Mouse (Mus musculus) 416B (cell line): ENCODE results near the gene Stxbp6.
"Not testable (repeated sequence)": the region's sequence is repeated elsewhere in the genome, so short reads cannot be mapped to it uniquely, and the experiment has no call there.

Experiments used
- DNase-seq: peaks from one replicate; pipeline ENCODE4 v3.0.0; 2011; ENCODE audit warnings: low read depth

Stxbp6 gene

DNA sequence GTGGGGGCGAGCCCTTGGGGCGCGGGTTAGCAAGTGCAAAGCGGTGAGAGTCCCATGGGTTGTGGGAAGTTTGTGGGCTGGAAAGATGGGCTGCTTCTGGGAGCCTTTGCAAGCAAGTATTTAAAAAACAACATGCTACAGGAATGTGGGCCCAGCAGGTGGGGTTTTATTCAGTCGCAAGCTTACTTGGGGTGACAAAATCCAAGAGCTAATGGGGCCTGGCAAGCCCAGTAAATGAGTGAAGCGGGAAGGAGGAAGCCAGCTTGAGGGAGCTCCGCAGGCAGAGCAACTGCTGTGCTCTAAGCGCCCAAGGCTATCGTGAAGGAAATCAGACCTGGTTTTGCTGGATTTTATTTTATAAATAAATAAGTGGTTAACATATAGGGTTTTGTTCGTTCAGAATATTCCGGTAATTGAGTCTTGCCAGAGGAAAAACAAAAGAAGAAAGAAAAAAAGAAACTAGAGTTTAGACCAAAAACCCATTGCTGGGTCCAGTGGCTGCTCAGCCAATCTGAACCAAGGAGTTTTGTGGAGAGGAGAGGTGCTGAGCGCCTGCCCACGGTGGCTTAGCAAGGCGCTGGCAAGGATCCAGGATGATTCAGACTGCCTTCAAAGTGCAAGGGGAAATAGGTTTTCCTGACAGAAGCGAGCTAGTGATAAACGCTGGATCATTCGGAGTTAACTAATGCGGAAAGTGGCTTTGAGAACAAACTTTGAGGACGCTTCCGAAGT is at the start of gene Stxbp6:
Gene Stxbp6, minus strand, starts transcription at position 99 of the 732 bp plus-strand sequence.
- peak; percentile 97 for DNase-seq

GRCm38 (mm10) chr12:45102954-45103353 is 28.4 kb upstream of the Stxbp6 start:
- DNase-seq = not testable (repeated sequence)

- no peak for DNase-seq
These were observed 19.2 kb upstream of the Stxbp6 start for GRCm38 (mm10) chr12:45093732-45094131.

GRCm38 (mm10) chr12:45092444-45092843 is 17.9 kb upstream of the Stxbp6 start:
- DNase-seq = peak; percentile 73

- DNase-seq = no peak
These were observed 8.6 kb upstream of the Stxbp6 start for GRCm38 (mm10) chr12:45083145-45083475.

- no peak for DNase-seq
These were observed 8.1 kb upstream of the Stxbp6 start for GRCm38 (mm10) chr12:45082379-45083144.

DNA sequence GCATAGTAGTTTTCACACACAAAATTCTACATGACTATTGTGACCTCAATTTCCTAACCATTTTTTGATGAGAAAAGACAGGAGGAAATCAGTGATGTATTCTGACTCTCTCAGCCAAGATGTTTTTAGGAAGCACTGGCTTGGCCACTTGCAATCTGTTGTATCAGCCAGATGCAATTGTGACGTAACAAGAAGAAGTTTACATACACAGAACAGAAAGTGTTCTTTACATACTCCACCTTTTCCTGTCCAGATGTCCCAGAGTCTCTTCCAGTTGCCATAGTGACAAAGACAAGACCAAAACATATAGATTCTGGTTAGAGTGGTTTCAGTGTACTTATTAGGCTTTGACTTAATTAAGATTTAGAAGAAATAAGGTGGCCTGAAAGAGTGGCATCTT is 7.1 kb upstream of the Stxbp6 start:
- peak; percentile 57 for DNase-seq

GRCm38 (mm10) chr12:45080753-45081122 is 6.2 kb upstream of the Stxbp6 start:
- DNase-seq = no peak

- DNase-seq = peak; percentile 84
These were observed 5.7 kb upstream of the Stxbp6 start for GRCm38 (mm10) chr12:45080036-45080752.

DNA sequence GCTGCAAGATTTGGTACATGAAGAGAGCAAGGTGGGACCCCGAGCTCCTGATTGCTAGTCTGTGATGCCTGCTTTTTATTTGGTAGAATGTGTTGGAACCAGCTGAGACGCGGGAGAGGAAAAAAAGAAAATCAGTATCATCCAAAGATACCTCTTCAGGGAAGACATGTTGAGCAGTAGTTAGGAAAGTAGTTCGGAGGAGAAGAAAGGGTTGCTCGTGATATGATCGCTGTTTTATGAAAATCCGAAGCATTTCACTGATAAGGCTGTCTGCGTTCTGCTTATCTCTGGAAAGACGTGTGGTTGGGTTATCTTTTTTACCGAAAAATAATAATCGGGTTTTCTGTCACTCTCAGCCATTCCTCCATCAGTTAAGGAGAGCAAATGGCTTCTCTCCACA is 1.1 kb upstream of the Stxbp6 start:
- DNase-seq = peak; percentile 70

DNA sequence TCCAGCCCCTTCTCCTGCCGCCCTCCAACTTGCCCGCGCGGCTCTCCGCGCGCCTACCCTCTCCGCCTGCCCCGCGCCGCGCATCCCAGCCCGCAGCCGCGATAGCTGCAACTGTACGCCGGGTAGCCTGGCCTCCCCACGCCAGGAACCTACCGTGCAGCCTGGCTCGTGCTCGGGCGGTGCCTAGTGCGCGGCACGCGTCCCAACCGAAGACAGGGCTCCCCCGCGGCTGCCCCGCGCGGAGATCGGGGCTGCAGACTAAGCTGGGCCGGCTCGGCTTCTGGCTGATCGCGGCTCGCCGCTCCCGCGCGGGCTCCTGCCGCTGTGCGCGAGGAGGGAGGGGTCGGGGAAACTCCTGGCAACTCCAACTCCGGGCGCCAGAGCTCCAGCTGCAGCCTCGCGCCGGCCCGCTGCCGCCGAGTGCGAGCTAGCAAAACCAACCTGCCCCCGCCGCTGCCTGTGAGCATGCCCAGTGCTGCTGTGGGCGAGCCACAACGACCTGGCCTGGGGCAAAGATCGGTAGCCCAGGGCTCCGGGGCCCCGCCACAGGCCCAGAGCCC is 387 bp downstream of the Stxbp6 start:
- DNase-seq = peak; percentile 79

DNA sequence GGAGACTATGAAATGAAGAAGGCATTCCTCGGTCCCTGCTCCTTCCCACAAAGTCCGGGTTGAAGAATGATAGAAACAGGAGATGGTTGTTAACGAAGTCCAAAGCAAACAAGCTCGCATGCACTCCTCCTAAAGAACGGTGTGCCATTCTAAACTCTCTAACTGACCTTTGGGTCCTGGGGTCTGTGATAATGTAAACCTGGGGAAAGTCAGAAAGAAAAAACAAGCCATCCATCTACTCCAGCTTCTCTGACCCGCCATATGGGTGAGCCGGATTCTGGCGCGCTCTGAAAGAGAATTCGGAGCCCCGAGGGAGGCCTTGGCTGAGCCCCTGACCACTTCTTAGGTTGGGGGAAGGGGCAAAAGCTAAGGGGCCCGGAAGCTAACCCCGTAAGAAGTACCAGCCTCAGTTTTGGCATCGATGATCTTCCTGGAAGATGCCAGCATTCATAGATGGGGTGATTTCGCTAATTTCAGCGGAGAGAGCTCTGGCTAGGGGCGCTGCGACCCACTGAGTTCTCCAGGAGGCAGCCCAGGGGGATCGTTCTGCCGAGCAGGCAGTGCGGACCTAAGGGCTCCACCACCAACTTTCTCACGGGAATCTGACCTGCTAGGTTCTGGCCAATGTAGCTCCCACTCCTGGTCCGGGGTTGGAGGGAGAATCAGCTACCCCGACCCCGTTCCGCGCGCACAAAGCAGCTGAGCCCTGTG is 1.0 kb downstream of the Stxbp6 start:
- DNase-seq = peak; percentile 43

DNA sequence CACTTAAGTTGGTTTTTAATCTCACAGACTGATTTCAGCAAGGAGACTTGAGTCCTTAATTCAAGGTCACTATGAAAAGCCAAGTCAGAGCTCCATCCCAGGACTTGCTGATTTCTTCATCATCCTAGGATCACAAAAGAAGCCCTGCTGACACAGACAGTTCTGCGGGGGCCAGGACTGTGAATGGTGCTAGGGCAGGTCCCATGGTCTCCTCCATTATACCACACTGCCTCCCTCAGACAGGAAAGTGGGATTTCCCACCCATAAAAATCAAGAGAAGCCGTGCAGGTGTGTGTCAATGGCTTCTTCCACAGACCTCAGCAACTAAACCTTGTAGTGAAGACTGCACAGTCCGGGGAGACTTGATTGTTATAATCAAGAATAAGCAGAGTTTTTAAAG is 2.3 kb downstream of the Stxbp6 start:
- DNase-seq = peak; percentile 17

DNA sequence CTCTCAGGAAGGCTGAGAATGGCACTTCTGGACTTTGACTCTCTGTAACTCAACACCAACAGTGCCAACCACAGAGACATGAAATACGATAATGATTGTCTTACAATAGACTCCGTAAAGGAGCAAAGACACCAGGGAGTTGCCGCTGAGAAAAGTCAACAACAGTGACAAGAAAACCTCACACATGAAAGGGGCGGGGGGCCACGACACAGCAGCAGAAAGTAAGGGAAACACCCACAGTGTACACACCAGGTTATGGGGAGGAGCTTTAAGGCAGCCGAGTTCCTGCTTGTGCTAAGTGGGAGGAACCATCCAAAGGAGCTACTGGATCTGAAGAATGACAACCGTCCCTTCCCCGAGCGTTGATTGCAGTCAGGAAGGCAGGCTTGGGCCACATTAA is 4.3 kb downstream of the Stxbp6 start:
- DNase-seq = peak; percentile 57

- no peak for DNase-seq
These were observed 6.3 kb downstream of the Stxbp6 start for GRCm38 (mm10) chr12:45068145-45068754.

GRCm38 (mm10) chr12:45067686-45068085 is 6.8 kb downstream of the Stxbp6 start:
- DNase-seq = no peak

GRCm38 (mm10) chr12:45067047-45067685 is 7.3 kb downstream of the Stxbp6 start:
- DNase-seq = no peak

GRCm38 (mm10) chr12:45063606-45064005 is 10.9 kb downstream of the Stxbp6 start:
- no peak for DNase-seq

DNA sequence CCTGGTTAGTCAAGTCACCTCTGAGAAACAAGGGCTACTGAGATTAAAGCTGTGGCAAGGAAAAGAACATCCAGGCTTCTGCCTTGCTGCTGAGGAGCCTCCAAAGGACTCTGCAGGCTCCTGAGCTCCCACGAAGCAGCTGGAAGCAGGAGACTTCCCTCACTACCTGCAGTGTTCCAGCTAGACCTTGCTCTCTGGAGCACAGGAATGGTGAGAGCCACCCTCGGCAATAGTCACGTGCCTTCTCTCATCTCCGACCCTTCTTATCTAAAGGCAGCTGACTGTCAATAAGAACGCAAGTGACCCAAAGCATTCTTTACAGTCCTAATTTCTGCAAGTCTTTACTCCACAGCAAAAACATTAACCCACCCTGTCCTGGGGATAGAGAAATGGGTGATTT is 13.2 kb downstream of the Stxbp6 start:
- DNase-seq = no peak

GRCm38 (mm10) chr12:45060804-45061203 is 13.7 kb downstream of the Stxbp6 start:
- no peak for DNase-seq

- peak; percentile 65 for DNase-seq
These were observed 16.5 kb downstream of the Stxbp6 start for GRCm38 (mm10) chr12:45058007-45058406.
